Mouse (Mus musculus) forebrain, postnatal 0 days (tissue): ENCODE measurements at regions not wholly inside any gene's neighbourhood (a gene's known extent, or its start where the extent isn't known, plus 50 kb on each side); places are given as distances from the start of the nearest gene placed in this dataset.
A peak's percentile ranks its signal among the peaks of the same experiment; 100 is the strongest.

Experiments
- ATAC-seq: fragments of 200-750 bp; cut with Nextera tagmentation; 2 replicates; pipeline ENCODE4 v1.8.0; 2017; ENCODE audit warnings: mild to moderate bottlenecking, moderate library complexity
- DNase-seq: peaks from one replicate; pipeline ENCODE4 v3.0.0-alpha.2; 2015
- H3K27ac ChIP-seq: fragments of 300-500 bp; sonication (generic); 2 replicates; pipeline ENCODE4 v1.5.1; 2014; ENCODE audit warnings: low read depth, mild to moderate bottlenecking, antibody characterized with exemption, low read length, moderate library complexity, mixed read lengths
- H3K27me3 ChIP-seq: fragments of 300-500 bp; sonication (generic); 2 replicates; pipeline ENCODE4 v1.6.1; 2014; ENCODE audit warnings: mild to moderate bottlenecking, low read length, mixed read lengths; ENCODE audit not compliant: insufficient read depth
- H3K36me3 ChIP-seq: fragments of 300-500 bp; sonication (generic); 2 replicates; pipeline ENCODE4 v1.6.1; 2014; ENCODE audit warnings: mild to moderate bottlenecking, moderate library complexity; ENCODE audit not compliant: insufficient read depth
- H3K4me1 ChIP-seq: fragments of 300-500 bp; sonication (generic); 2 replicates; pipeline ENCODE4 v1.6.1; 2014; ENCODE audit warnings: antibody characterized with exemption; ENCODE audit not compliant: insufficient read depth
- H3K4me2 ChIP-seq: fragments of 300-500 bp; sonication (generic); 2 replicates; pipeline ENCODE4 v1.6.1; 2014; ENCODE audit warnings: low read depth, mild to moderate bottlenecking, moderate library complexity
- H3K4me3 ChIP-seq: fragments of 300-500 bp; sonication (generic); 2 replicates; pipeline ENCODE4 v1.5.1; 2014; ENCODE audit warnings: low read depth, low read length, mixed read lengths
- H3K9ac ChIP-seq: fragments of 300-500 bp; sonication (generic); 2 replicates; pipeline ENCODE4 v1.6.1; 2014; ENCODE audit warnings: mild to moderate bottlenecking
- H3K9me3 ChIP-seq: fragments of 300-500 bp; sonication (generic); 2 replicates; pipeline ENCODE4 v1.6.1; 2016; ENCODE audit warnings: low read length
- CTCF ChIP-seq: sonication (generic); IDR thresholded peaks from 2 replicates; pipeline ENCODE4 v1.5.1; 2016; ENCODE audit warnings: antibody characterized with exemption, control low read depth, low read depth
- WGBS: fragments of 180-500 bp; shearing (Covaris S2); extraction: QIAGEN DNeasy Blood & Tissue Kit; methylation state at CpG from one replicate; pipeline ENCODE4 v1.1.7; 2014; 5-methylcytosine and 5-hydroxymethylcytosine counted together

DNA sequence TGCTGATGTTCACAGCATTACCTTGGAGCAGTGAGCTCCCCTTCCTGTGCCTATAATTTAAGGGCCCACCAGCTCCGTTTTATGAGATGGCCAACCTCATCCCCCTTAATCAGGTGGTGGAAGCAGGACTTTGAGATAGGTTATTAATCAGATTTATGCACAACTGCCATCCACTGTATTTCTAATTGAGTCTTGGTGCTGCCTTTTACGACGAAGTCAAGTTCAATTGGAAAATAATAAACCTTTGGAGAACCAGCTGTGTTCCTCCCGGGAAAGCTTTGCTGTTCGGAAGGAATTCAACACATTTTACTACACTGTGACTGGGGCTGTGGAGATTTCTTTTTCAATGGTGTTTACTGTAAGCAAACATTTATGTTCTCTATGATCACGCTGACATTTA is 71.5 kb upstream of the Btg1 start:
- Histone ChIP-seq H3K9ac (no peak overlapping the region), H3K27ac (no peak overlapping the region), H3K36me3 (no peaks in the 10 kb centered on the region), H3K4me1 (no peaks in the 10 kb centered on the region), H3K4me2 (no peak overlapping the region), H3K27me3 (no peaks in the 10 kb centered on the region), H3K9me3 (no peaks in the 10 kb centered on the region), H3K4me3 (no peak overlapping the region)
- DNase-seq (no peak), ATAC-seq (no peak)
- WGBS: 38% methylated on average over 6 of the region's 6 CpGs
- no peak for TF ChIP-seq CTCF

DNA sequence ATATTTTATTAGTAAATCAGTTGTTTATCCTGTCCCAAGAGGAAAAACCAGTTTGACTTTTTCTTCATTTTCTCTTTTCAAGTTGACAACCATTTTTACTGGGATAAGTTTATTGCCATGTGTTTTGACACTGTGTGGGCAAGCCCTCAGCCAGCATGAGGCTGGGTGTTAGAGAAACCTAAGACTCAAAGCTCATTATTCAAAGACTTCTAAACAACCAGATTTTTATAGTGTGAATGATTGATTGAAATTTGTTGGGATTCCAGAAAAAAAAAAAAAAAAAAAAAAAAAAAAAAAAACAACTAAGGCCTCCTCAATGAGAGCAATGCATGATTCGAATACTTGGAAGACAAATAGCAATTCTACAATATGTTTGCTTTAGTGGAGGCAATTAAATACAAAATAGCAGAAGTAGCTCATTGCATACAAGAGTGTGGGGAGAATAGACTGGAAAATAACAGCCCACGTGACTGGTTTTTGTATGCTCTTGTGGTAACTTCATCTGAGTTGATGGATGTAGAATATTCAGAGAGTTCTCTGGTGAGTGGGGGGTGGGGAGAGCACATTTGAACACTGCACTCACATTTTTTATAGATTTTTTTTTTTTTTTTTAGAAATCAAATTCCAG is 70.9 kb upstream of the Btg1 start:
- peak; percentile 91 for ATAC-seq
- WGBS: 25% methylated on average over 2 of the region's 2 CpGs

GRCm38 (mm10) chr10:96549651-96550050 is 67.2 kb upstream of the Btg1 start:
- WGBS: 82% methylated on average over 2 of the region's 2 CpGs

More for the DNA sequence above, 70.9 kb upstream of the Btg1 start:
- DNase-seq: peak; percentile 53
- Histone ChIP-seq H3K36me3 (no peaks in the 10 kb centered on the region), H3K9me3 (no peaks in the 10 kb centered on the region), H3K4me2 (no peak overlapping the region), H3K9ac (no peak overlapping the region), H3K4me1 (no peaks in the 10 kb centered on the region), H3K27me3 (no peaks in the 10 kb centered on the region), H3K4me3 (no peak overlapping the region), H3K27ac (no peak overlapping the region)
- TF ChIP-seq CTCF: no peak

GRCm38 (mm10) chr10:96550266-96550665 is 66.5 kb upstream of the Btg1 start:
- Histone ChIP-seq H3K9ac (no peak overlapping the region), H3K27ac (no peak overlapping the region), H3K4me1 (no peaks in the 10 kb centered on the region), H3K4me2 (no peak overlapping the region), H3K27me3 (no peaks in the 10 kb centered on the region), H3K4me3 (no peak overlapping the region), H3K9me3 (no peaks in the 10 kb centered on the region), H3K36me3 (no peaks in the 10 kb centered on the region)
- no peak for ATAC-seq
- TF ChIP-seq CTCF: no peak
- WGBS: 80% methylated on average over 4 of the region's 4 CpGs
- no peak for DNase-seq

More at GRCm38 (mm10) chr10:96549651-96550050, 67.2 kb upstream of the Btg1 start:
- H3K4me2 ChIP-seq: no peak overlapping the region
- TF ChIP-seq CTCF: no peak
- no peak overlapping the region for H3K4me3 ChIP-seq
- no peak overlapping the region for H3K9ac ChIP-seq
- no peak for DNase-seq
- H3K27me3 ChIP-seq: no peaks in the 10 kb centered on the region
- H3K36me3 ChIP-seq: no peaks in the 10 kb centered on the region
- H3K4me1 ChIP-seq: no peaks in the 10 kb centered on the region
- no peak for ATAC-seq
- H3K27ac ChIP-seq: no peak overlapping the region
- no peaks in the 10 kb centered on the region for H3K9me3 ChIP-seq

- DNase-seq (no peak), ATAC-seq (no peak)
- Histone ChIP-seq H3K27ac (no peak overlapping the region), H3K9ac (no peak overlapping the region), H3K27me3 (no peaks in the 10 kb centered on the region), H3K4me1 (no peaks in the 10 kb centered on the region), H3K4me3 (no peak overlapping the region), H3K4me2 (no peak overlapping the region), H3K36me3 (no peaks in the 10 kb centered on the region), H3K9me3 (no peaks in the 10 kb centered on the region)
- WGBS: 64% methylated on average over 2 of the region's 2 CpGs
- no peak for TF ChIP-seq CTCF
Measured at GRCm38 (mm10) chr10:96557336-96557735, 59.5 kb upstream of the Btg1 start.

- Histone ChIP-seq H3K4me2 (no peak overlapping the region), H3K9me3 (no peaks in the 10 kb centered on the region), H3K9ac (no peak overlapping the region), H3K4me3 (no peak overlapping the region), H3K4me1 (no peaks in the 10 kb centered on the region), H3K27me3 (no peaks in the 10 kb centered on the region), H3K36me3 (no peaks in the 10 kb centered on the region), H3K27ac (no peak overlapping the region)
- no peak for TF ChIP-seq CTCF
- DNase-seq (no peak), ATAC-seq (no peak)
Measured at GRCm38 (mm10) chr10:96565343-96565742, 51.5 kb upstream of the Btg1 start.
